Mouse (Mus musculus) testis, adult 2 months (tissue): ENCODE data around the gene Hmga1. TPM values are rescaled to one million over a fixed set of nuclear protein-coding genes. Genes with fewer than 3 reads are reported as not detected.

Source experiments
- H3K27ac ChIP-seq: fragments of 200-500 bp; 2 replicates; pipeline ENCODE4 v1.5.1; 2012; ENCODE audit warnings: low read depth, low read length; ENCODE audit not compliant: control insufficient read depth, insufficient read depth
- H3K27me3 ChIP-seq: fragments of 200-500 bp; 2 replicates; pipeline ENCODE4 v1.6.1; 2012; ENCODE audit warnings: mild to moderate bottlenecking, low read length, moderate library complexity; ENCODE audit not compliant: control insufficient read depth, insufficient read depth
- H3K36me3 ChIP-seq: fragments of 200-500 bp; 2 replicates; pipeline ENCODE4 v1.6.1; 2012; ENCODE audit warnings: mild to moderate bottlenecking, low read length; ENCODE audit not compliant: control insufficient read depth, insufficient read depth
- H3K4me1 ChIP-seq: fragments of 200-500 bp; 2 replicates; pipeline ENCODE4 v1.6.1; 2012; ENCODE audit warnings: low read length; ENCODE audit not compliant: control insufficient read depth, insufficient read depth
- H3K4me3 ChIP-seq: fragments of 200-500 bp; 2 replicates; pipeline ENCODE4 v1.5.1; 2012; ENCODE audit warnings: low read depth, mild to moderate bottlenecking, low read length, moderate library complexity, mixed read lengths; ENCODE audit not compliant: control insufficient read depth
- CTCF ChIP-seq: fragments of 200-500 bp; IDR thresholded peaks from 2 replicates; pipeline ENCODE4 v1.5.1; 2012; ENCODE audit warnings: low read depth, mild to moderate bottlenecking, inconsistent platforms, low read length, moderate library complexity; ENCODE audit not compliant: control insufficient read depth, insufficient read depth, insufficient replicate concordance
- POLR2A ChIP-seq: fragments of 200-500 bp; IDR thresholded peaks from 2 replicates; pipeline ENCODE4 v1.6.1; 2012; ENCODE audit warnings: low read depth, mild to moderate bottlenecking, inconsistent platforms, low read length, moderate library complexity; ENCODE audit not compliant: control insufficient read depth
- polyA plus RNA-seq: library from polyadenylated mRNA; depleted of rRNA; stranded (reverse); fragments of >200 nt; gene quantifications from 2 replicates; pipeline ENCODE4 v1.2.3, GENCODE M21; 2012

Gene Hmga1
- polyA plus RNA-seq, 1 experiment = 68.4 TPM

DNA sequence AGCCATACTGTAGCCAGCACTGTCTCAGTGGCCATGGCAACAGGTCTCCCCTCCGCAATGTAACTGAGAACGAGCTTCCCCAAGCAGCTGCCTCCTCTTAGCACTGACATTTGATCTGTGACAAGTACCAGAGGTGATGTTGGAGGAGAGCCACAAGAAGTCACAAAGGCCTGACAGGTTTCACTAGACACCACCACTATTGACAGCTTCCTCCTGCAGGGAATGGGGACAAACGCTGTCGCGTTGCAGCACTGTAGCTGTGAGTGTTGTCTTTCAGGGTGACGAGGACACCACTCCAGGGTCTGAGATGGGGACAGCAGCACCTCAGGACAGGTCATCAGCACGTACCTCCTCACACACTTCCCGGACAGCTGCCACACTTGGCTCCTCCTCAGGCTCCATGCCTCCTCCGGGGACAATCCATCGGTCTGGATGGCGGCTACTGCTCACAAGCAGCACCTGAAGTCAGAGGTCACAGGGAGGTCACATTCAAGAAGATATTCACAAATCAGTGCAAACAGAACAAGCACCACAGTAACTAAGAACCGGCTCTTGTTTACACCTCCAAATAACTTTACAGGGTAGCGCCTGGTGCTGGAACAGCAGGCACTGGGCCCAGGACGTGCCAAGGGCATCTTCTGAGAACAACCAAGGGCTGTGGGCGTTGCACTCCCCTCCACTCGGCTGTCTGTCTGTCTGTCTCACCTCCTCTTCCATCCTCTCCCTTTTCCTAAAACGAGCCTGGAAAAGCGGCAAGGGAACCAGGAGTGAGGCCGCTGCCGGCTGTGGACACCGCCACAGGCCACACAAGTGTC, 40.3 kb downstream of the Hmga1 start:
- Histone ChIP-seq H3K27ac (peak overlapping the region; percentile 10; the same call in 1 of the 2 replicates), H3K27me3 (no peaks in the 10 kb centered on the region), H3K4me1 (no peaks in the 10 kb centered on the region), H3K4me3 (no peak overlapping the region), H3K36me3 (peaks cover 1% of the 10 kb centered on the region; the same call in 1 of the 2 replicates)
- no peak for TF ChIP-seq POLR2A
- no peak for TF ChIP-seq CTCF

DNA sequence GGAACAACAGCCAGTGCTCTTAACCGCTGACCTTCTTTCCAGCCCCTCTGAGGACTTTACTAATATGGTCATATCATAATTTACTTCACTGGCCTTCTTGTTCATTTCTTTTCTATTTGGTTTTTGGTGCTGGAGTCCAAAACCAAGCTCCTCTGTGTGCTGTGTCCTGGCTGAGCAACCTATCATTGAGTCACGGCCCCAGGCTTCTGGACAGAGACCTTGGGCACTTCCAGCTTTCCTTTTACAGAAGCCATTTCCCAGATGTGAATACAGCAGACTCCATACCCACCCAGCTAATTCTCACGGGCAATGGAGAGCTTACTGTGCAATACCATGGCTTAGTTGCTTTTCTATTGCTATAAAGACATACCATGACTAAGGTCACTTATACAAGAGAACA, 44.0 kb downstream of the Hmga1 start:
- Histone ChIP-seq H3K4me1 (no peaks in the 10 kb centered on the region), H3K27me3 (no peaks in the 10 kb centered on the region), H3K4me3 (no peak overlapping the region), H3K36me3 (no peaks in the 10 kb centered on the region), H3K27ac (no peak overlapping the region)
- TF ChIP-seq CTCF = no peak

DNA sequence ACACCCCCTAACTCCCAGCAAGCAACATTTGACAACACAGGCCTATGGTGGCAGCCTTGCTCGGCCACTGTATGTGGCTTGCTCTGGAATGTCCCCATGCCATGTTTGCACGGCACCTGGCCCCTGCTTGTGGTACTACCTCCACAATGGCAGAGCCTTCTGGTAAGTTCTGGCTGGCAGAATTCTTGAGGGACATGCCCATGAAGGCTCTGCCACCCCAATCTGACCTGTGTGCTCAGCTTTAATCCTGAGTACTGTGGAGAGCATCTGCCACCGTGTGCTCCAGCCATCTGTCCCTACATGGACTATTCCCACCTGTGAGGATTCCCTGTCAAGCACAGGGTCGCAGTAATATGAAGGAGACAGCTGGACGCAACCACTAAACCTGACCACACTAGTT, 44.6 kb downstream of the Hmga1 start:
- TF ChIP-seq CTCF = no peak
- TF ChIP-seq POLR2A = no peak
- H3K4me3 ChIP-seq = no peak overlapping the region
- no peaks in the 10 kb centered on the region for H3K36me3 ChIP-seq
- no peaks in the 10 kb centered on the region for H3K27me3 ChIP-seq
- H3K4me1 ChIP-seq = no peaks in the 10 kb centered on the region
- H3K27ac ChIP-seq = no peak overlapping the region

DNA sequence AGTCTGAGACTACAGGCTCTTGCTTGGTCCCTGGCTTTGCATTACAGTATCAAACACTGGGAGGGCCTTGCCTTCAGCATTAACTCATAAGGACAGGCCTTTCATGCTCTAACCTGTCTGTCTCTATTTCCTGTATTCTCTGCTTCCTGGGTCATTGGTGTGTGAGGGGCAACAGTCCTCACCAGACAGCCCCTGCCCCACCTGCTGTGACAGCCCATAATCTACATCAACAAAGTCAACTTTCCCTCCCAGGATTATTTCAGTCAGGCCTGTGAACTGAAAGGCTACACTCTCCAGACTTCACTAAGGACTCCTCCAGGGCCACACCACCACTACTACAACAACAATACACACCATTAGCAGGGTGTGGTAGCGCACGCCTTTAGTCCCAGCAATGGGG, 46.7 kb downstream of the Hmga1 start:
- Histone ChIP-seq H3K27me3 (no peaks in the 10 kb centered on the region), H3K4me3 (no peak overlapping the region), H3K36me3 (no peaks in the 10 kb centered on the region), H3K27ac (no peak overlapping the region), H3K4me1 (no peaks in the 10 kb centered on the region)
- no peak for TF ChIP-seq POLR2A
- TF ChIP-seq CTCF = no peak

DNA sequence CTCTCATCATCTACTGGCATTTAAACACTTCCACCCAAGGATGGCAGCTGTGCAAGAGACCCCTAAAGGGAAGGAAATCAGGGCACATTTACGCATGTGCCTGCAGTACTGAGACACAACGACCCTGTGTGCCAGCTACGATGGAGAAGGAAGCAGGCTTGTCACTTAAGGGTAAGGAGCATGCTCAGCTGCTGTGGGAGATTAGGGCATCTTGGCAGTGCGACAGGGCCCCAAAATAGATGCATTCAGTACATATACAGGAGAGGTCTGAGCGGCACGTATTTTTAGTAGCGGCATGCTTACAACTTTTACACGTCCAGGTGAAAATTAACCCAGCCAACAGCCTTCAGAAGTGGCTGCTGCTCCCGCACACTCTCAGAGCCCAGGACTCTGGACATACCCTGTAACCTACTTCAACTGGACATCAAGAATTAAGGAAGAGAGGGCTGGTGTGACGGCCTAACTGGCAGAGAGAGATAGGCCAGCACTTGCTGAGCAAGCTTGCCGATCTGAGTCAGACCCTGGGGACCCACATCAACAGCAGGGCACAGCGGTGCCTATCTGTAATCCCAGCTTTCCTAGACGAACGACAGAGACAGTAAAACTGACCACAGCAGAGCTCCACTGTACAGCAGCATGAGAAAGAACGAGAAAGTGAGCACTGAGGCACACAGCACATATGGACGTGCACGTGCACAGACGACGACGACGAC, 47.4 kb downstream of the Hmga1 start:
- Histone ChIP-seq H3K4me1 (no peaks in the 10 kb centered on the region), H3K27ac (no peak overlapping the region), H3K36me3 (no peaks in the 10 kb centered on the region), H3K4me3 (no peak overlapping the region), H3K27me3 (no peaks in the 10 kb centered on the region)
- TF ChIP-seq POLR2A (no peak), CTCF (no peak)

DNA sequence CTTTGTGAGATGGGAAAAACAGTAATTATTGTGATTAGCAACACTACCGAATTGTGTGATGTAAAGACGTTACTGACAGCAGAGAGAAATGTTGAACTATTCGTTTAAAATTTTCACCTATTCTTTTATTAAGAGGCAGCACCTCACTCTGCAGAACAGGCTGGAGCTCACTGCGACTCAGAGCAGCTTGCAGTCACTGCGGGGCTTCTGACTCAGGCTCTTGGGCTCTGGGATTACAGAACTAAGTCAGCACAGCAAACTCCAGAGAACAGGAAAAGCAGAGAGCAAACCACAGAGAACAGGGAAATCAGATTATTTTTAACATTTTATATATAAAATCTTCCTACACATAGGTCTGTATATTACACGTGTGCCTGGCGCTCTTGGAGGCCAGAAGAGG, 53.3 kb downstream of the Hmga1 start:
- no peak overlapping the region for H3K27ac ChIP-seq
- H3K4me1 ChIP-seq = peaks cover 4% of the 10 kb centered on the region; the same call in 1 of the 2 replicates
- H3K36me3 ChIP-seq = no peaks in the 10 kb centered on the region; the same call in 1 of the 2 replicates
- TF ChIP-seq POLR2A (no peak), CTCF (no peak)
- no peaks in the 10 kb centered on the region for H3K27me3 ChIP-seq
- H3K4me3 ChIP-seq = no peak overlapping the region

DNA sequence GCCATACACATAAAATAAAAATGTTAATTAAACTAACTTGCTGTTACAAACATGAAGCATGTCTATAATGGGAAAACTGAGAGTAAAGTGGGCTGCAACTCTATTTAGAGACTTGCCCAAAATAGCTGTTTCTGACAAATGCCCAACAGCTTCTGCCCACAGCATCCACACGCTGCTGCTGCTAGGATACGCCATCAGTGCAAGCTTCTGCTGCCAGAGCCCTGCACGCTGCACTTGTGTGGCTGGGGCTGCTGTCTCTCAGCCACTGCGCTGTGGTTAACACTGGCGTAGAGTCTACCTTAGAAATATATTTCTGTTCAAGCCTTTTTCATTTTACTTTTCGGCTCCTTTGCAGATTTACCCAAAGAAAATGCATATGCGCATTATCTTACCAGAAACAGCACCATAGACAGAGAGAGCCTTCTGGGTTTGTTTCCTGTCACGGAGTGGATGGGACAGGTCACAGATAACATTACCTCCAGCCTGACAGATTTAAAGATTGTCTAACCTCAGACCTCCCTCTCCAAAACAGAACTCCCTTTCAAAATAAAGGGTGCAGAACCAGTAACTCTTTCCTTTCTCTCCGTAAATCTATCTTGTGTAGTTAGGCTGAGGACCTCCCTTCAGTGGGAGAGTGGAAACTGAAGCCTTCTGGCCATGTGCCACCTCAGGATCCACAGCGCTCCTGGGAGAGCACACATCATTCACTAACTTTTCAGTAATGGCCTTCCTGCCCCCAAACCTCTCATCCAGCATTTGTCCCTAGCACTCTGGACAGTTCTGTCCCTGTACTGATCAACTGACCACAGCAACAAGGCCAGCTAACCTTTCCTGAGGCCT, 54.6 kb downstream of the Hmga1 start:
- TF ChIP-seq CTCF = no peak
- no peak for TF ChIP-seq POLR2A
- Histone ChIP-seq H3K36me3 (no peaks in the 10 kb centered on the region; the same call in 1 of the 2 replicates), H3K27ac (no peak overlapping the region), H3K4me1 (peaks cover 4% of the 10 kb centered on the region; the same call in 1 of the 2 replicates), H3K27me3 (no peaks in the 10 kb centered on the region), H3K4me3 (no peak overlapping the region)
